Mouse (Mus musculus) C2C12 (cell line): ENCODE measurements around the gene Zfp418. TPM values are rescaled to one million over a fixed set of nuclear protein-coding genes. Genes with fewer than 3 reads are reported as not detected.
"Not testable (repeated sequence)": the region's sequence is repeated elsewhere in the genome, so short reads cannot be mapped to it uniquely, and the experiment has no call there.

Experiments
- H3K27me3 ChIP-seq: one replicate; pipeline ENCODE4 v1.6.1; 2011; ENCODE audit not compliant: control insufficient read depth, insufficient read depth, insufficient read length
- H3K36me3 ChIP-seq: one replicate; pipeline ENCODE4 v1.6.1; 2011; ENCODE audit not compliant: control insufficient read depth, insufficient read depth
- H3K4me3 ChIP-seq: one replicate; pipeline ENCODE4 v1.5.1; 2011; ENCODE audit warnings: mild to moderate bottlenecking, control low read depth; ENCODE audit not compliant: poor library complexity, insufficient read depth, severe bottlenecking
- H3K79me2 ChIP-seq: one replicate; pipeline ENCODE4 v1.6.1; 2011; ENCODE audit not compliant: control insufficient read depth, insufficient read depth
- H3K79me3 ChIP-seq: one replicate; pipeline ENCODE4 v1.6.1; 2011; ENCODE audit warnings: low read depth, control low read depth
- H3ac ChIP-seq: one replicate; pipeline ENCODE3; 2011; ENCODE audit warnings: low read depth; ENCODE audit not compliant: control insufficient read depth, insufficient read length
- CEBPB ChIP-seq: IDR thresholded peaks from one replicate; pipeline ENCODE4 v1.6.1; 2011; ENCODE audit warnings: low read depth, mild to moderate bottlenecking, control low read depth, moderate library complexity
- CTCF ChIP-seq: IDR thresholded peaks from one replicate; pipeline ENCODE4 v1.5.1; 2011; ENCODE audit not compliant: control insufficient read depth, insufficient read depth, insufficient read length
- FOSL1 ChIP-seq: IDR thresholded peaks from one replicate; pipeline ENCODE4 v1.8.0; 2011; ENCODE audit warnings: mild to moderate bottlenecking, low read length; ENCODE audit not compliant: poor library complexity, insufficient read depth, severe bottlenecking
- MAX ChIP-seq: IDR thresholded peaks from one replicate; pipeline ENCODE4 v1.6.1; 2011; ENCODE audit warnings: mild to moderate bottlenecking, control low read depth
- MYOD1 ChIP-seq: IDR thresholded peaks from one replicate; pipeline ENCODE4 v1.6.1; 2011; ENCODE audit warnings: low read depth; ENCODE audit not compliant: control insufficient read depth, insufficient read length
- MYOG ChIP-seq: IDR thresholded peaks from one replicate; pipeline ENCODE4 v1.6.1; 2011; ENCODE audit not compliant: control insufficient read depth, insufficient read length; ENCODE audit errors: extremely low read depth
- USF1 ChIP-seq: IDR thresholded peaks from one replicate; pipeline ENCODE4 v1.6.1; 2011; ENCODE audit warnings: low read depth, mild to moderate bottlenecking, control low read depth, moderate library complexity
- long read RNA-seq, 2 experiments: library from polyadenylated mRNA; unstranded; transcript quantifications; one replicate each; pipeline ENCODE4 v2.0.0; 2019 to 2020
- polyA plus RNA-seq: library from polyadenylated mRNA; unstranded; fragments of >200 nt; fragmentation: generic; extraction: Trizol; gene quantifications from one replicate; pipeline ENCODE4 v1.2.1, GENCODE M21; 2012; ENCODE audit warnings: missing spikeins

The Zfp418 gene
- 0.49 TPM for polyA plus RNA-seq
- long read RNA-seq, experiment 1, partial matches to known transcripts: 0 of 1 reads
- long read RNA-seq, experiment 1, other reads (novel, unspliced or antisense): 0 of 1 reads
- long read RNA-seq, experiment 2, partial matches to known transcripts: 0 of 7 reads
- long read RNA-seq, experiment 2, other reads (novel, unspliced or antisense): 5 of 7 reads

DNA sequence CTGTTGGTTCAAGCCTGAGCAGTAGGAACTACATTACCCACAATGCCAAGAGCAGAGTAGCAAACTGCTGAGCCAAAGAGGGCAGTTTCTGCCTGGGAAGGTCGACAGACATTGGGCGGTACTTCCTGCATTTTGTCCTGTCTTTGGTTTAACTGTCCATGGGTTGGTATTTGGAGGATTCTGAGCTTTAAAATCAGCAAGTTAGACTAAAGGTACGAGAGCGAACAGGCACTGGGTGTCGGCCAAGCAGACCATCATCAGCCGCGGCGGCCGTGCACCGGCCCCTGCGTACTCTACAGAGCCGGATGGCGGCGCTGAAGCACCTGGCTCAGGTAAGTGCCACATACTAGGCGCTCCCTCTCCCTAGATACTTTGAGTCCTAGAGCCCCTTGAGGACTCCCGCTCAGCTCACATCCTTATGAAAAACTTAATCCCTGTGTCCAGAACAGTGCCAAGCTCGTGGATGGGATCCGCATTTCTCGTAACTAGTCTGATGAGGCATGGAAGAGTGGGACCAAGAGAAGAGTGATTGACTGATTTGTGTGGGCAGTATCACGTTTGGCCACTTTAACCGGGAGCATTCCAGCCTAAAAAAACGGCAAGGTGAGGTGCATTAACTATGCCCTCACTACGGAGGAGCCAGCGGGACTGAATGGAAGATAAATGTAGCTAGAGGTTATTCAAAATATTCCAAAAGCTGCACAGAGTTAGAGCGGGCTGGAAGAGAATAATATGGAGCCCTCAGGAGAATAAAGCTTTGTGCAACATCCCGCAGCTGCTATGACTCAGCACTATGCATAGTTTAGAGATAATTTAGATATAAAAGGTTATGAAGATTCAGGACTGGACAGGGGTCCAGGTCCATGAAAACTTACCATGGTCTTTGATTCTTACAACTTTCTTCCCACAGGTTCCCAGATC is at the start of gene Zfp418:
Zfp418 (plus strand) TSS at position 104 of the 921 bp plus-strand sequence.
- Histone ChIP-seq H3ac (peak within 1 kb of the TSS; percentile 83), H3K4me3 (peak within 1 kb of the TSS; percentile 37), H3K27me3 (no peaks in the 10 kb centered on the region), H3K79me3 (no peaks in the 10 kb centered on the region), H3K79me2 (no peaks in the 10 kb centered on the region), H3K36me3 (no peaks in the 10 kb centered on the region)
- TF ChIP-seq MYOG (no peak), FOSL1 (no peak), CEBPB (no peak), CTCF (no peak), USF1 (no peak)

- TF ChIP-seq MAX (no peak), MYOG (no peak), FOSL1 (no peak), CEBPB (no peak), USF1 (no peak), MYOD1 (no peak), CTCF (no peak)
- Histone ChIP-seq H3ac (no peak overlapping the region), H3K79me3 (no peaks in the 10 kb centered on the region), H3K4me3 (no peak overlapping the region), H3K79me2 (no peaks in the 10 kb centered on the region), H3K36me3 (no peaks in the 10 kb centered on the region), H3K27me3 (no peaks in the 10 kb centered on the region)
These were observed 49.5 kb upstream of the Zfp418 start for GRCm38 (mm10) chr7:7121602-7121980.

- H3ac ChIP-seq, H3K79me2 ChIP-seq, H3K4me3 ChIP-seq, H3K27me3 ChIP-seq, H3K36me3 ChIP-seq, H3K79me3 ChIP-seq: not testable (repeated sequence)
These were observed 40.5 kb upstream of the Zfp418 start for GRCm38 (mm10) chr7:7130491-7131124.

DNA sequence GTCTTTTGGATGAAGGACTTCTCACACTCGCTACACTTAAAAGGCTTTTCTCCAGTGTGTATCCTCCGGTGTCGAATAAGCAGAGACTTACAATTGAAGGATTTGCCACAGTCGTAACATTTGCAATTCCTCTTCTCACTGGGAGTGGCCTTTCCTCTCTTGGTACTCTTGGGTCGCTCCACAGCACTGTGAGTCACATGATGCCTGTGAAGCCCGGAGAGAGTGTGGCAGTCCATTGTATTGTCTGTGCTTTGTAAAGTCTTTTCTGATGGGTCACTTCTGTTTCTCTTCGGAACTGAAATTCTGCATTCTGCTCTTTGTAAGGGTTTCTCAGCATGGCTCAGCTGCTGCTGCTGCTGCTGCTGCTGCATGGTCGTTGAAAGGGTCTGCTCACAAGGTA is 38.4 kb upstream of the Zfp418 start:
- H3K36me3 ChIP-seq: no peaks in the 10 kb centered on the region

GRCm38 (mm10) chr7:7136379-7136866 is 34.7 kb upstream of the Zfp418 start, which contains the start of gene Zfp773:
Zfp773 (minus strand) TSS chr7:7136755.
- no peak within 1 kb of the TSS for H3K4me3 ChIP-seq
- H3K27me3 ChIP-seq: no peaks in the 10 kb centered on the region
- H3ac ChIP-seq: no peak within 1 kb of the TSS
- no peaks in the 10 kb centered on the region for H3K79me2 ChIP-seq
- TF ChIP-seq MAX (no peak), USF1 (no peak), MYOG (no peak), CEBPB (no peak), FOSL1 (no peak), MYOD1 (no peak), CTCF (no peak)
- H3K36me3 ChIP-seq: no peaks in the 10 kb centered on the region
- H3K79me3 ChIP-seq: no peaks in the 10 kb centered on the region

More for the DNA sequence above, 38.4 kb upstream of the Zfp418 start:
- H3K79me3 ChIP-seq: no peaks in the 10 kb centered on the region
- TF ChIP-seq MAX (no peak), CEBPB (no peak), USF1 (no peak), CTCF (no peak), MYOD1 (no peak), FOSL1 (no peak), MYOG (no peak)
- H3K4me3 ChIP-seq: no peak overlapping the region
- H3ac ChIP-seq: no peak overlapping the region
- H3K79me2 ChIP-seq: no peaks in the 10 kb centered on the region
- no peaks in the 10 kb centered on the region for H3K27me3 ChIP-seq
